Mouse (Mus musculus): ENCODE results near the gene 4930452B06Rik.
"Not testable (repeated sequence)": the region's sequence is repeated elsewhere in the genome, so short reads cannot be mapped to it uniquely, and the experiment has no call there.

4930452B06Rik gene

DNA sequence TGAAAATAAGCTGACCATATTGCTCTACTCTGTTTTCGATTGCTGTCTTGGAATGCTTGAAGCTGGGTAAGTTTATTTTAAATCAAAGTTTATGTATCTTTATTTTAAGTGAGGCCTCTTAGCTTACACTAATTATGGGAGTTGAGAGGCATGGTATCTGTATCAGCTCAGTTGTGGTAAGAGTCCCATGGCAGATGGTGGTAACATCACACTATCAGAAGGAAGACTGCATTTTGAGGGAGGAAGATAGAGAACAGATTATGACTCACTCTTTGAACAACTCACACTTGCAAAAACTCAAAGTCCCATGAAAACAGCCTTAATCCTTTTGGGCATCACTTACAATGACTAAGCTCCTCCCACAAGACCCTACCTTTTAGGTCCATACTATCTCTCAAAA lies 81.0 kb downstream of the 4930452B06Rik start:
- in situ Hi-C loops (cut with MboI; ENCODE audit: low pct_unique_long_range_greater_than_20kb in 1 of 2, low sequenced_read_pairs in 2 of 2, unreplicated experiment in 1 of 2): no loop called here

GRCm38 (mm10) chr14:8551006-8551405 lies 115.0 kb downstream of the 4930452B06Rik start:
- in situ Hi-C loops (cut with MboI; ENCODE audit: low pct_unique_long_range_greater_than_20kb in 1 of 2, low sequenced_read_pairs in 2 of 2, unreplicated experiment in 1 of 2): not testable (repeated sequence)

- in situ Hi-C loops (cut with MboI; ENCODE audit: low pct_unique_long_range_greater_than_20kb in 1 of 2, low sequenced_read_pairs in 2 of 2, unreplicated experiment in 1 of 2): no loop called here
Measured at GRCm38 (mm10) chr14:8549108-8549507, 116.9 kb downstream of the 4930452B06Rik start.

- in situ Hi-C loops (cut with MboI; ENCODE audit: low pct_unique_long_range_greater_than_20kb in 1 of 2, low sequenced_read_pairs in 2 of 2, unreplicated experiment in 1 of 2): no loop called here
Measured at GRCm38 (mm10) chr14:8536024-8536423, 130.0 kb downstream of the 4930452B06Rik start.

DNA sequence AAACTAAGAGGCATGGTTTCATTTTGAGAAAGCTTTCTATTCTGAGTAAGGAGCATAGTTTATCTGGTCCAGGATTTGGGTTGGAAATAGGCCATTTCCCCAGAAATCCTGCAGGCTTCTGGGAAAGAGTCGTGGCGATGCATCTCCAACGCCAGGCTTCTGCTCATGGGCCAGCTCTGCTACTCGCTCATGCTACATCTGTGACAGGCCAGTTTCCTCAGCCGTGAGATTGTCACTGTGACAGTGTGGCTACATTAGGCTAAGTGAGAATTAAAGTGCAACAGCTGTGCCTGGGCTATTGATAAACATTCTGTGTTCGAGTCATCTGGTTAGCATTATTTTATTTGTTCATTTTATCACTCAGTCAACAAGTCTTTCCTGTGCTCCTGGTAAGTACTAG lies 140.8 kb downstream of the 4930452B06Rik start:
- in situ Hi-C loops (cut with MboI; ENCODE audit: low pct_unique_long_range_greater_than_20kb in 1 of 2, low sequenced_read_pairs in 2 of 2, unreplicated experiment in 1 of 2): no loop called here

GRCm38 (mm10) chr14:8517681-8518080 lies 148.4 kb downstream of the 4930452B06Rik start:
- in situ Hi-C loops (cut with MboI; ENCODE audit: low pct_unique_long_range_greater_than_20kb in 1 of 2, low sequenced_read_pairs in 2 of 2, unreplicated experiment in 1 of 2): no loop called here

GRCm38 (mm10) chr14:8514071-8514470 lies 152.0 kb downstream of the 4930452B06Rik start:
- in situ Hi-C loops (cut with MboI; ENCODE audit: low pct_unique_long_range_greater_than_20kb in 1 of 2, low sequenced_read_pairs in 2 of 2, unreplicated experiment in 1 of 2): no loop called here

DNA sequence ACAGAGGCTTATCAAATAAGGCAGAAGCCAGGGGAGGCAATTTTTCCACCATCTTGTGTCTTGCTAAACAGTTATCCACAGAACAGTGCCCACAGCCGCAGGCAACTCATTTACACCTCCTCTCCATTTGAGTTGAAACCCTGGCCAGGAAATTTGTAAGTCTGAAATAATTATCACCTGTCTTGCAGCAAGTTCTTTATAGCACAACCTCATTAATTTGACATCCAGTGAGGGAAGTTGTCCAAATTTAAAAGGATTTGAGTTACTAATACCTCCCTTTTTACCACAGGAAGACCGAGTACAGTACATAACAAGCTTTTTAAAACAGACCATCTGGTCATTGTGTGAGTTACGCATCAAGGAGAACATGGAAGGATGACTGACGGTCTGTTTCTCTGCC lies 154.8 kb downstream of the 4930452B06Rik start:
- in situ Hi-C loops (cut with MboI; ENCODE audit: low pct_unique_long_range_greater_than_20kb in 1 of 2, low sequenced_read_pairs in 2 of 2, unreplicated experiment in 1 of 2): no loop called here

DNA sequence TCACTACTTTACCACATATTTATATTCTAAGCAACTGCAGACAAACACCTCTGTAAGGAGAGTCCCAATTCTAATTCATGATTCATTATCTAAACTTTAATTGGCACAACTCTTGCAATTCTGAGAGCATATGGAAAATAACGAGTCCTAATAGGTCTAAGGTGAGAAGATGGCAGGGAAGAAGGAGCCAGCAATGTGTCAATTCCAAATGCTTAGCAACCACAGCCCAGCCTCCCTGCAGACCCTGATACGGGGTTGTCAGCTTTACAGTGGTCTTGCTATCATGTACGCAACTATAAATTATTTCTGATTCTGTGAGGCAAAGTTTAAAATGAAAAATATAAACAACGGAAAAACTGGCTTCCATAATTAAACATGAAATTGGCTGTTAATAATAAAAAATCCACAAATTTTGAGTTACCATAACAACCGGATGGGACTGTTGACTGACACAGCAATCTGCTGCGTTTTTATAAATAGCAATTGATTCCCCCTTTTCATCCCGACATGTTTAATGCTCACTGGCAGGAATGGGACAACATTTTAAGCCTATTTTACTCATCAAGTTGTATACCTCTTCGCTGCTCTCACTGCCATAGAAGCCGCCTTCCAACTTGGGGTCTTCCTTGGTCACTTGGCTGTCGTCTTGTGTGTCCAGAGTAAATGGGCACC lies 155.6 kb downstream of the 4930452B06Rik start:
- in situ Hi-C loops (cut with MboI; ENCODE audit: low pct_unique_long_range_greater_than_20kb in 1 of 2, low sequenced_read_pairs in 2 of 2, unreplicated experiment in 1 of 2): no loop called here

- in situ Hi-C loops (cut with MboI; ENCODE audit: low pct_unique_long_range_greater_than_20kb in 1 of 2, low sequenced_read_pairs in 2 of 2, unreplicated experiment in 1 of 2): no loop called here
Measured at GRCm38 (mm10) chr14:8508669-8509068, 157.4 kb downstream of the 4930452B06Rik start.

DNA sequence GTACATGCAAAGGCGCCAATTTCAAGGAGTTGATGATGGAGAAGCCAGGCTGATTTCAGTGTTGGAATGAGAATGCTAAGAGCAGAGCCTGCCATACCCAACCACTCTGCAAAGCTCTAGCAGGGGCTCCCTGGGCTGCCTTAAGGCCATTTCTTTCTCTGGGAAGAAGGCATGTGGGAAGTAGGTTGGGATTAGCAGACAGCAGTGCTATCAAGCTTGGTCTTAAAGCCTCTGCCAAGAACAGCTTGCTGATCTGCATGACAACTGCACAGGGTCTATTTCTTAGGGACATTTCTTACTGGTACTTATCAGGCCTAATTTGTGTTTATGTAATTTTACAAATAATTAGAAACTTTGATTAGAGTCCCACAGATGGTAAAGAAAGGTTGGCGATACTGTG lies 161.8 kb downstream of the 4930452B06Rik start:
- in situ Hi-C loops (cut with MboI; ENCODE audit: low pct_unique_long_range_greater_than_20kb in 1 of 2, low sequenced_read_pairs in 2 of 2, unreplicated experiment in 1 of 2): no loop called here

- in situ Hi-C loops (cut with MboI; ENCODE audit: low pct_unique_long_range_greater_than_20kb in 1 of 2, low sequenced_read_pairs in 2 of 2, unreplicated experiment in 1 of 2): no loop called here
Measured at GRCm38 (mm10) chr14:8503345-8503744, 162.7 kb downstream of the 4930452B06Rik start.

- in situ Hi-C loops (cut with MboI; ENCODE audit: low pct_unique_long_range_greater_than_20kb in 1 of 2, low sequenced_read_pairs in 2 of 2, unreplicated experiment in 1 of 2): no loop called here
Measured at GRCm38 (mm10) chr14:8502496-8502895, 163.5 kb downstream of the 4930452B06Rik start.

DNA sequence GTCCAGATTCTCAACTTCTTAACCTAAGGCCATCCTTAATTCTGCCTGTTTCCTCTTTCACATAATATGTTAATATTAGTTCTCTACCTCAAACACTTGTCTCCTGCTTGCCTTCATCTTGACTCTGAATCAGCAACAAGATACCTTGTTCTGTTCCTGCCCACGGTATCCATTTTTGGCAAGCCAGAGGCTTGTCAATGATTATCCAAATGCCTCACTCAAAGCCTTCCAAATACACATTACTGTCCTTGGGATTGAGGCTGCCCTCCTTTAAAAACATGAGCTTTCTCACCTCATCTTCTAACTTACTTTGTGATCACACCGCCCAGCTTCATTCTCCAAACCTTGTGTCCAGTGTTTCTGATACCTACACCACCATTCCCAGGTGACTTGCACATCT lies 170.3 kb downstream of the 4930452B06Rik start:
- in situ Hi-C loops (cut with MboI; ENCODE audit: low pct_unique_long_range_greater_than_20kb in 1 of 2, low sequenced_read_pairs in 2 of 2, unreplicated experiment in 1 of 2): no loop called here

DNA sequence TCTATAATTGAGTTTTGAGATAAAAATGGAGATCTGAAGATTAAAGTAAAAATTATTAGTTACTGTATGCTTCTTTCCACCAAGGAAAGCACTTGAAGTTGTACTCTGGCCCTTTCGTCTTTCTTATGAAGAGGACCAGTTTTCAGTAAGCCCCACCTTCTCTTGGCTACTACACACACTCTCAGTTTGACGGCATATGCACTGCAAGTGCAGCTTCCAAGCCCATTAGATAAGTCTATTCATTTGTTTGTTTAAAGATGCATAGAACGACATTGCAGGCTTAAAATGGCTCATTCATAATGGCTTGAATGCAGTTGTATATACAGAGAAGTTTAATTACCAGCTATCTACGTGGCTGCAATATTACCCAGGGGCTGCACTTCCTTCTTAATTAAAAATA lies 171.1 kb downstream of the 4930452B06Rik start:
- in situ Hi-C loops (cut with MboI; ENCODE audit: low pct_unique_long_range_greater_than_20kb in 1 of 2, low sequenced_read_pairs in 2 of 2, unreplicated experiment in 1 of 2): no loop called here

- in situ Hi-C loops (cut with MboI; ENCODE audit: low pct_unique_long_range_greater_than_20kb in 1 of 2, low sequenced_read_pairs in 2 of 2, unreplicated experiment in 1 of 2): no loop called here
Measured at GRCm38 (mm10) chr14:8494260-8494659, 171.8 kb downstream of the 4930452B06Rik start.

DNA sequence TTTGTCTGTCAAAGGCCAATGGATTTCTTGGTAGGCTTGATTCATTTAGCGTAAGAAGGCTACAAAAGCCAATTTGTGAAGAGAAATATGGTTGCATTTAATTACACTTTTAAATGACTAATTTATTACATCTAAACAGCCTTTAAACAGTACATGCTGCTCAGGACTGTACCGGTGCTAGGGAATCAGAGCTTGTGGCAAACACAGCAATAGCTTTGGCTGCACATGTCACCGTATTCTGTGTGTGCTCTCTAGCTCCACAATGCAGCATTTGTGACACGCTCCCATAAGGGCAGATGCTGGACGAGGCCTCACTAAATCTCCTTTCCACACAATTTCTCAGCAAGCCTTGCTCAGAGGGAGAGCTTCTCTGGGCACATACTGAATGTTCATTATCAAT lies 187.9 kb downstream of the 4930452B06Rik start:
- in situ Hi-C loops (cut with MboI; ENCODE audit: low pct_unique_long_range_greater_than_20kb in 1 of 2, low sequenced_read_pairs in 2 of 2, unreplicated experiment in 1 of 2): no loop called here

- in situ Hi-C loops (cut with MboI; ENCODE audit: low pct_unique_long_range_greater_than_20kb in 1 of 2, low sequenced_read_pairs in 2 of 2, unreplicated experiment in 1 of 2): no loop called here
Measured at GRCm38 (mm10) chr14:8477348-8477747, 188.7 kb downstream of the 4930452B06Rik start.

GRCm38 (mm10) chr14:8476606-8477005 lies 189.4 kb downstream of the 4930452B06Rik start:
- in situ Hi-C loops (cut with MboI; ENCODE audit: low pct_unique_long_range_greater_than_20kb in 1 of 2, low sequenced_read_pairs in 2 of 2, unreplicated experiment in 1 of 2): no loop called here

GRCm38 (mm10) chr14:8475851-8476250 lies 190.2 kb downstream of the 4930452B06Rik start:
- in situ Hi-C loops (cut with MboI; ENCODE audit: low pct_unique_long_range_greater_than_20kb in 1 of 2, low sequenced_read_pairs in 2 of 2, unreplicated experiment in 1 of 2): no loop called here

DNA sequence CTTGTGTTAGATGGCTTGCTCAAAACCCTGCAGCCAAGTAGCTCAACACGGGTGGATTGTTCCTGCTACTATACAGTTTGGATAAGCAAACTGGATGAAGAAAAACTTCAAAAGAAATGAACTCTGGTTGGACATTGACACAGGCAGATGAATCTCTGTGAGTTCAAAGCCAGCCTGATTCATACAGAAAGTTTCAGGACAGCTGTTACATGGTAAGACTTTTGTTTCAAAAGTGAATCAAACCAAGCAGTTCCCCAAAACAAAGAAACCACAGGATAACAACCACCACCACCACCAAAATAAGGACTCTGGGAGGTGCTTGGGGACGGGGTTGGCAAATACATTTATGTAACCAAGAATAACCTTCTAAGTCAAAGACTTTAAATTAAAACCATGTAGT lies 193.2 kb downstream of the 4930452B06Rik start:
- in situ Hi-C loops (cut with MboI; ENCODE audit: low pct_unique_long_range_greater_than_20kb in 1 of 2, low sequenced_read_pairs in 2 of 2, unreplicated experiment in 1 of 2): loop anchor here in 1 of 2 experiments (25.0 kb wide), 1 partner anchor 339 kb away; no protein-coding TSS in a partner anchor

All from mouse embryonic stem cell (cell line).